Mouse (Mus musculus): ENCODE data around the gene Rffl.
A peak's percentile ranks its signal among the peaks of the same experiment; 100 is the strongest.

The Rffl gene

GRCm38 (mm10) chr11:82874924-82875323 is 3.9 kb upstream of the Rffl start:
- no peak for DNase-seq (ENCODE audit: inconsistent ontology term)

GRCm38 (mm10) chr11:82870173-82871030 is 608 bp downstream of the Rffl start:
- DNase-seq (ENCODE audit: inconsistent ontology term), result peak; percentile 71

- DNase-seq (ENCODE audit: inconsistent ontology term), result no peak
Observed at GRCm38 (mm10) chr11:82869506-82870172, 1.4 kb downstream of the Rffl start.

- no peak for DNase-seq (ENCODE audit: inconsistent ontology term)
Observed at GRCm38 (mm10) chr11:82867956-82868355, 3.1 kb downstream of the Rffl start.

GRCm38 (mm10) chr11:82866850-82867564 is 4.0 kb downstream of the Rffl start:
- DNase-seq (ENCODE audit: inconsistent ontology term), result no peak

GRCm38 (mm10) chr11:82865957-82866356 is 5.1 kb downstream of the Rffl start:
- DNase-seq (ENCODE audit: inconsistent ontology term), result no peak

- DNase-seq (ENCODE audit: inconsistent ontology term), result no peak
Observed at GRCm38 (mm10) chr11:82863488-82863931, 7.5 kb downstream of the Rffl start.

GRCm38 (mm10) chr11:82863059-82863458 is 8.0 kb downstream of the Rffl start:
- DNase-seq (ENCODE audit: inconsistent ontology term), result no peak

- no peak for DNase-seq (ENCODE audit: inconsistent ontology term)
Observed at GRCm38 (mm10) chr11:82862638-82863037, 8.4 kb downstream of the Rffl start.

- no peak for DNase-seq (ENCODE audit: inconsistent ontology term)
Observed at GRCm38 (mm10) chr11:82861558-82861957, 9.5 kb downstream of the Rffl start.

- no peak for DNase-seq (ENCODE audit: inconsistent ontology term)
Observed at GRCm38 (mm10) chr11:82860759-82861158, 10.3 kb downstream of the Rffl start.

- no peak for DNase-seq (ENCODE audit: inconsistent ontology term)
Observed at GRCm38 (mm10) chr11:82857307-82857848, 13.6 kb downstream of the Rffl start.

- no peak for DNase-seq (ENCODE audit: inconsistent ontology term)
Observed at GRCm38 (mm10) chr11:82856032-82856431, 15.0 kb downstream of the Rffl start.

- DNase-seq (ENCODE audit: inconsistent ontology term), result no peak
Observed at GRCm38 (mm10) chr11:82855327-82855973, 15.6 kb downstream of the Rffl start.

- DNase-seq (ENCODE audit: inconsistent ontology term), result no peak
Observed at GRCm38 (mm10) chr11:82854111-82854510, 16.9 kb downstream of the Rffl start.

GRCm38 (mm10) chr11:82852958-82853357 is 18.1 kb downstream of the Rffl start:
- no peak for DNase-seq (ENCODE audit: inconsistent ontology term)

- no peak for DNase-seq (ENCODE audit: inconsistent ontology term)
Observed at GRCm38 (mm10) chr11:82852540-82852939, 18.5 kb downstream of the Rffl start.

- DNase-seq (ENCODE audit: inconsistent ontology term), result no peak
Observed at GRCm38 (mm10) chr11:82852115-82852514, 18.9 kb downstream of the Rffl start.

- DNase-seq (ENCODE audit: inconsistent ontology term), result no peak
Observed at GRCm38 (mm10) chr11:82850259-82850658, 20.8 kb downstream of the Rffl start.

GRCm38 (mm10) chr11:82847571-82848000 is 23.4 kb downstream of the Rffl start:
- DNase-seq (ENCODE audit: inconsistent ontology term), result peak; percentile 92

GRCm38 (mm10) chr11:82846938-82847337 is 24.1 kb downstream of the Rffl start:
- DNase-seq (ENCODE audit: inconsistent ontology term), result no peak

- no peak for DNase-seq (ENCODE audit: inconsistent ontology term)
Observed at GRCm38 (mm10) chr11:82846079-82846436, 25.0 kb downstream of the Rffl start.
